Mouse (Mus musculus): ENCODE measurements around the gene Bicral.

- no peak for TF ChIP-seq CTCF (conservative IDR thresholded peaks at IDR 0.05 in 1 of 2, IDR thresholded peaks at IDR 0.05 in 1 of 2; ENCODE audit: low read depth in 2 of 2, low read length in 2 of 2)
- TF ChIP-seq TBP (conservative IDR thresholded peaks at IDR 0.05; ENCODE audit: low read depth, low read length) = no peak
Measured at GRCm38 (mm10) chr17:46817734-46818158, 40.5 kb downstream of the Bicral start.
